Mouse (Mus musculus) heart, postnatal 0 days (tissue): ENCODE results near the gene Nfatc3.

ENCODE experiments used
- CTCF ChIP-seq: IDR thresholded peaks from 2 replicates; pipeline ENCODE4 v1.5.1; 2016; ENCODE audit warnings: antibody characterized with exemption, control low read depth, low read depth
- EP300 ChIP-seq: IDR thresholded peaks from 2 replicates; pipeline ENCODE4 v1.6.1; 2016; ENCODE audit warnings: antibody characterized with exemption, low read depth

DNA sequence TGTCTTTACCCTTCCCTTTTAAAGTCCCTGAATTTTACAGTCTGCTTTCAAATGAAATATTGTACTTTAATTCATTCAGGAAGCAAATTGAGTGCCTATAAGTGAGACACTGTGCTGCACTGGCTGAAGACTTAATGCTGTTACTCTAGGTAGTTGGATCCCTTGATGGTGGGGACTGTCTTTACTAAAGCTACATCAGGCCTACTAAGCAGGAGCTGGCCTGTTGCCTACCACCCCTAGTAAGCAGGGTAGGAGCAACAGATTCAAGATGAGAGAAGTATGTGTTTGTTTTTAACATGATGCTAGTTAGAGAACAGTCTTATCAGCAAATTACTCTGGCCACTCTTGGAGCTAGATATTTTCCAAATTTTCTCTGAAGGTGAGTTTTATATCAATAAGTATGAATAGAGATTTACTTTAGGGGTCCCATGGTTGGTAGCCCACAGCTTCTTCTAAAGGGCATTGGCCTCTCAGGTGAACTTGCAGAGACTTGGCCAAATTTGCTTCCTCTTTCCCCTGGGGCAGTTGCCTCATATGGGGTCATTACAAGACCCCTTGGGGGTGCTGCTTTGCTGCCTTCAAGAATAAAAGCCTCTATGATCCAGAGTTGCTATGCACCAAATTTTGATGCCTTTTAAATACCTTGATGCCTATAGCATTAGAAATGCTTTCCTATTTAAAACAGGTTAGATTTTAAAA lies 70.7 kb downstream of the Nfatc3 start:
- no peak for TF ChIP-seq CTCF
- TF ChIP-seq EP300: no peak
